Mouse (Mus musculus): ENCODE data around the gene 1700015G11Rik. TPM values are rescaled to one million over a fixed set of nuclear protein-coding genes. Genes with fewer than 3 reads are reported as not detected.

Gene 1700015G11Rik
- polyA plus RNA-seq (2014; fragmentation: Nextera tagmentation; extraction: Ambion mirVana) = not detected in 2 replicates

DNA sequence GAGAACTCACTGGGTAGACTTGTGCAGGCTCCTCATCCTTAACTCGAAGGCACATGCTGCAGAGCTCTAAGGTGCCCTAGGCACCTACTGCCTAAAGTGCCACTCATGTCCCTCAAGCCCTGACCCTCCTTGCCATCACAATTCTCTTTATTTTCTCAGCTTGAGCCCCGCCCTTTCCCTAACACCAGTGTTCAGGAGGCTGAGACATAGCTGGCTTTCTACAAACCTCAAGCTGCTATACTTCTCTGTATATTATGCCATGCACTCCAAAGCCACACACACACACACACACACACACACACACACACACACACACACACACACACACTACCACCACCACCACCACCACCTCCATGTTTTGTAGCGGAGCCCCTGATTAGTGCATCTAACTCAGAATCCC lies at the start of gene 1700015G11Rik:
TSS of gene 1700015G11Rik (minus strand) at position 101 of the 400 bp plus-strand sequence.
- Histone ChIP-seq H3K36me3 (ENCODE audit: insufficient read depth) (no peaks in the 10 kb centered on the region), H3K27ac (ENCODE audit: low read depth) (no peak within 1 kb of the TSS), H3K4me2 (no peak within 1 kb of the TSS), H3K9me3 (ENCODE audit: low read depth, low read length) (no peaks in the 10 kb centered on the region), H3K4me3 (ENCODE audit: low read depth, low read length) (no peak within 1 kb of the TSS), H3K4me1 (ENCODE audit: insufficient read depth) (no peaks in the 10 kb centered on the region), H3K9ac (no peak within 1 kb of the TSS), H3K27me3 (ENCODE audit: insufficient read depth, low read length) (no peaks in the 10 kb centered on the region)
- 76% methylated on average over 3 of the region's 3 CpGs for WGBS
- no peak for TF ChIP-seq CTCF (IDR thresholded peaks at IDR 0.05; ENCODE audit: low read depth)
- ATAC-seq (ENCODE audit: insufficient read depth) (no peak), DNase-seq (no peak)

DNA sequence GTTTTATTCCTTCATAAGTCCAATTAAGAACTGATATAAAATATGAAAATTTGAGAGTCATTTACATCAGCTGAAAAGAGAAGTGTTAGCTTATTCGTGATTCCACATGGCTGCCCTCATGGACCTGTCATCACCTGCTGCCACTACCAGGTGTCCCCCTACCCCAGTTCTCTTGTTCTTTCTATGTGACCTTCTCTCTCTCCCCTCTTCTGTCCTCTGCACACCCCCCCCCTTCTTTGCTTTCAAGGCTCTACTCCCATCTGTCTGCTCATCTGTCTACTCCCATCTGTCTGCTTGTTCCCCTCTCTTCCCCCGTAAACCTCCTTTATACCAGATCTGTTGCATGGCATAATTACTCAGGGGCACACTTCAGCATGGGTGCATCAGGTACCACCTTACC lies 41.4 kb upstream of the 1700015G11Rik start:
- H3K27me3 ChIP-seq (ENCODE audit: insufficient read depth, low read length) = no peaks in the 10 kb centered on the region
- DNase-seq = no peak
- H3K9ac ChIP-seq = no peak overlapping the region
- no peak overlapping the region for H3K4me3 ChIP-seq (ENCODE audit: low read depth, low read length)
- H3K4me2 ChIP-seq = no peak overlapping the region
- no peaks in the 10 kb centered on the region for H3K36me3 ChIP-seq (ENCODE audit: insufficient read depth)
- no peak for TF ChIP-seq CTCF (IDR thresholded peaks at IDR 0.05; ENCODE audit: low read depth)
- H3K9me3 ChIP-seq (ENCODE audit: low read depth, low read length) = no peaks in the 10 kb centered on the region
- no peaks in the 10 kb centered on the region for H3K4me1 ChIP-seq (ENCODE audit: insufficient read depth)
- ATAC-seq (ENCODE audit: insufficient read depth) = no peak
- WGBS = 71% methylated on average over 2 of the region's 2 CpGs
- H3K27ac ChIP-seq (ENCODE audit: low read depth) = no peak overlapping the region

DNA sequence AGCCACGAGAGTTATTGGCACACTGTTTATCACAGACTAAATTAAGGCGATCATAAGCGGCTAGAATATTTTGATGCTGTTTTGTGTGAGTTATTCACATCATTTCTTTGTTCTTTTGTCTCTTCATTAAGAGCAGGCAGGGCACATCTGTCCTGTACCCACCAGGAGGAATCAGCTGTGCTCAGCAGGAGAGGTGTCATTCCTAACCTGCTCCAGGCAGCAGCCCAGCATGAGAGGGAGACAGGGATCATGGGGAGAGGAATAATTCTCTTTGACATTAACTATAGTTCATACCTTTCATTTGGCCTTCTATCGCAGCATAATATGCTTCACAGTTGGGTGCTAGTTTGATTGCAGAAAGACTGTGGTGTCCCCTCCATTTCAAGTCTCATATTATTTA lies 40.7 kb upstream of the 1700015G11Rik start:
- ATAC-seq (ENCODE audit: insufficient read depth) (no peak), DNase-seq (peak; percentile 1)
- 48% methylated on average over 4 of the region's 4 CpGs for WGBS
- H3K27me3 ChIP-seq (ENCODE audit: insufficient read depth, low read length) = no peaks in the 10 kb centered on the region
- TF ChIP-seq CTCF (IDR thresholded peaks at IDR 0.05; ENCODE audit: low read depth) = no peak
- H3K9me3 ChIP-seq (ENCODE audit: low read depth, low read length) = no peaks in the 10 kb centered on the region
- no peak overlapping the region for H3K4me2 ChIP-seq
- no peaks in the 10 kb centered on the region for H3K36me3 ChIP-seq (ENCODE audit: insufficient read depth)
- H3K9ac ChIP-seq = no peak overlapping the region
- H3K4me3 ChIP-seq (ENCODE audit: low read depth, low read length) = no peak overlapping the region
- no peaks in the 10 kb centered on the region for H3K4me1 ChIP-seq (ENCODE audit: insufficient read depth)
- H3K27ac ChIP-seq (ENCODE audit: low read depth) = no peak overlapping the region

DNA sequence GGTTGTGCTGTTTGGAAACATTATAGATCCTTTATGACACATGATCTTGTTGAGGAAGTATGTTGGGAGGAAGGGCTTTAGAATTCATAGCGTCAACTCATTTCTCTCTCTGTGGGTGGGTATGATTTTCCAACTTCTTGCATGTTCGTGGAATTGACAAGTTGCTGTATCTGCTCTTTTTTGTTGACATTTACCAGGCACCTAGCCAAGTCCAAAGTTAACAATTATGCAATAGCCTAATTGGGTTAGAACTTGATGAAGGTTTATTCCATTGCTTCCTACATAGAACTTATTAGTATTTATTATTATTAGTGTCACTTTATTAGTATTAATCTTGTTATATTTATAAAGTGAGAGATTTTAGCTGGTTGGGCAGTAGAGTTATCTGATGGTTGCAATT lies 40.3 kb upstream of the 1700015G11Rik start:
- no peak overlapping the region for H3K4me2 ChIP-seq
- H3K4me3 ChIP-seq (ENCODE audit: low read depth, low read length) = no peak overlapping the region
- DNase-seq (peak; percentile 31), ATAC-seq (ENCODE audit: insufficient read depth) (no peak)
- no peaks in the 10 kb centered on the region for H3K27me3 ChIP-seq (ENCODE audit: insufficient read depth, low read length)
- H3K36me3 ChIP-seq (ENCODE audit: insufficient read depth) = no peaks in the 10 kb centered on the region
- H3K9ac ChIP-seq = no peak overlapping the region
- H3K4me1 ChIP-seq (ENCODE audit: insufficient read depth) = no peaks in the 10 kb centered on the region
- H3K9me3 ChIP-seq (ENCODE audit: low read depth, low read length) = no peaks in the 10 kb centered on the region
- 45% methylated on average over 2 of the region's 2 CpGs for WGBS
- TF ChIP-seq CTCF (IDR thresholded peaks at IDR 0.05; ENCODE audit: low read depth) = no peak
- H3K27ac ChIP-seq (ENCODE audit: low read depth) = no peak overlapping the region

DNA sequence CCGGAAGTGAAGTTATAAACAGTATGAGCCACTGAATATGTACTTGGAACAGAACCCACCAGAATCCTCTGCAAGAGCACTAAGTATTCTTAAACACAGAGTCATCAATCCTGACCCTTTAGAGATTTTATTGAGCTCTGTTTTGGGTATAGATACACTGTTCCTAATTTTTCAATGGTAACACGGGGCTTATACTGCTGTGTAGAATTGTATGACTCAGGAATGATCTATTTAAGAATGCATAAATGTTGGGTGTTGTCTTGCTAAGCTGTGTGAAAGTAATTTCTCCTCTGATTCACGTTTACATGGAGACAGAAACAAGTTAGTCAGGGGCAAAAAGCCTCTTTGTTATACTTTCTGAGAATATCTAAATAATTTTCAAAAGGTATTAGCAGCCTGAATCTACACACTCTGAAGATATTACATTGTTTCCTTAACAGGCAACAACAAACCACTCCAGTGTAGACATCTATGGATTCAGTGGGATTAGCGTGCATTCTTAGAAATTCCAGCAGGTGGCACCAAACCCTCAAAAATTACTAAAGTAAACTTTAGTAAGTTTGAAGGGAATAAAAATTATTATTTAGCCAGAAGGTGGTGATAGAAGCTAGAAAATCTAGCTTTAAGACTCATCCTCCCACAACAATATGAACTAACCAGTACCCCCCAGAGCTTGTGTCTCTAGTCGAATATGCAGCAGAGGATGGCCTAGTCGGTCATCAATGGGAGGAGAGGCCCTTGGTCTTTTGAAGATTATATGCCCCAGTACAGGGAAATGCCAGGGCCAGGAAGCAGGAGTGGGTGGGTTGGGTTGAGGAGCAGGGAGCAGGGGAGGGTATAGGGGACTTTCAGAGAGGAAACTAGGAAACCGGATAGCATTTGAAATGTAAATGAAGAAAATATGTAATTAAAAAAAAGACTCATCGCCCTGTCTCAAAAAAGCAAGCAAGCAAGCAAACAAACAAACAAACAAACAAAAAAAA lies 22.4 kb upstream of the 1700015G11Rik start:
- Histone ChIP-seq H3K4me2 (no peak overlapping the region), H3K27ac (ENCODE audit: low read depth) (no peak overlapping the region), H3K4me1 (ENCODE audit: insufficient read depth) (no peaks in the 10 kb centered on the region), H3K4me3 (ENCODE audit: low read depth, low read length) (no peak overlapping the region), H3K27me3 (ENCODE audit: insufficient read depth, low read length) (no peaks in the 10 kb centered on the region), H3K36me3 (ENCODE audit: insufficient read depth) (no peaks in the 10 kb centered on the region), H3K9ac (no peak overlapping the region), H3K9me3 (ENCODE audit: low read depth, low read length) (no peaks in the 10 kb centered on the region)
- DNase-seq = peak; percentile 89
- WGBS = 43% methylated on average over 8 of the region's 8 CpGs
- peak; percentile 54; the same call in 1 of the 2 replicates for ATAC-seq (ENCODE audit: insufficient read depth)
- TF ChIP-seq CTCF (IDR thresholded peaks at IDR 0.05; ENCODE audit: low read depth) = peak; percentile 66

DNA sequence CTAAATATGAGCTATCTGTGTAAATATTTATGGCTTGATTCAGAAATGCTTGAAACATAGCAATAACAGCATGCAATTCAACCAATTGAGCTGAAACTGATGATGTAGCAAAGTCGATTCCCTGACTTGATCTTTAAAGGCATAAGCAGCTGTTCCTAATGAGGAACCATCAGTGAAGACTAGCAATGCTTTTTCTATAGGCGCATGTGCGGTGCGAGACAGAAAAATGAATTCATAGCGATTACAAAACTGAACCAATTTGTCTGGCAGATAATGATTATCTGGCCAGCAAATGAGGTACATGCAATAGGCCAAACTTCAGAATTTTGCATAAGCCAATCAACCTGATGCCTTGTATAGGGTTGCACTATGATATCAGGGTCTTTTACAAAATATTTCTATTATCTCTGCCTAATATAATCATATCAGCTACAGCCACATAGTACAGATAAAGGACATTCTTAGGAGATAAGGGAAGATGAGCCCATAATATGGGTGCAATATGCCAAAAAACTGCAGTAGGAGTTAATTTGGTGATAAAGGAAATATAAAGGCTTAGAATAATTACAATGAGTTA lies 8.6 kb upstream of the 1700015G11Rik start:
- no peak for ATAC-seq (ENCODE audit: insufficient read depth)
- Histone ChIP-seq H3K27ac (ENCODE audit: low read depth) (no peak overlapping the region), H3K4me2 (no peak overlapping the region), H3K27me3 (ENCODE audit: insufficient read depth, low read length) (no peaks in the 10 kb centered on the region), H3K4me1 (ENCODE audit: insufficient read depth) (no peaks in the 10 kb centered on the region), H3K9ac (no peak overlapping the region), H3K4me3 (ENCODE audit: low read depth, low read length) (no peak overlapping the region), H3K9me3 (ENCODE audit: low read depth, low read length) (no peaks in the 10 kb centered on the region), H3K36me3 (ENCODE audit: insufficient read depth) (no peaks in the 10 kb centered on the region)
- DNase-seq = no peak
- no peak for TF ChIP-seq CTCF (IDR thresholded peaks at IDR 0.05; ENCODE audit: low read depth)
- 79% methylated on average over 5 of the region's 5 CpGs for WGBS

DNA sequence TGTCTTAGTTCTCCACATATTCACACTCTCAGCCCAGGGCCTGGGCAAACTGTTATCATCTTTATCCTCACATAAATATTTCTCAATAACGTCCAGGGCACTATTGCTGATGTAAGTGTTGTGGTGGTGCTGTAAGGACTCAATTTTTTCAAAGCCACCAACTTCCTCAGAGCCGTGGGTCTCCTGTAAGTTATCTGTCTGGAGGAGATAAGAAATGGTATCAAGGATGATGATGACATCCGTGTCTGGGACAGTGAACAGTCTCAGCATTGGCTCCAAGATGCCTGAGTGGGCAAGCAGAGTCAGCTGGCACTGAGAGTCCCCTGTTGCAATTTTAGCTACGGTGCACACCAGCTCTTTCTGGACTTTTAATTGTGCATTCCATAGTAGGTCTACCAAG lies 6.5 kb upstream of the 1700015G11Rik start:
- Histone ChIP-seq H3K27me3 (ENCODE audit: insufficient read depth, low read length) (no peaks in the 10 kb centered on the region), H3K4me1 (ENCODE audit: insufficient read depth) (no peaks in the 10 kb centered on the region), H3K4me3 (ENCODE audit: low read depth, low read length) (no peak overlapping the region), H3K9ac (no peak overlapping the region), H3K9me3 (ENCODE audit: low read depth, low read length) (no peaks in the 10 kb centered on the region), H3K27ac (ENCODE audit: low read depth) (no peak overlapping the region), H3K36me3 (ENCODE audit: insufficient read depth) (no peaks in the 10 kb centered on the region), H3K4me2 (no peak overlapping the region)
- no peak for TF ChIP-seq CTCF (IDR thresholded peaks at IDR 0.05; ENCODE audit: low read depth)
- no peak for ATAC-seq (ENCODE audit: insufficient read depth)
- WGBS = 59% methylated on average over 4 of the region's 4 CpGs
- no peak for DNase-seq
